Mouse (Mus musculus) G1E (cell line): ENCODE measurements around the gene Birc6. TPM values are rescaled to one million over a fixed set of nuclear protein-coding genes. Genes with fewer than 3 reads are reported as not detected.

Experiments
- ATAC-seq: 2 replicates; pipeline ENCODE4 v1.8.0; 2016; ENCODE audit warnings: mild to moderate bottlenecking; ENCODE audit not compliant: insufficient number of reproducible peaks, poor library complexity, low FRiP score, severe bottlenecking; ENCODE audit errors: extremely low read depth
- DNase-seq: peaks from one replicate; pipeline ENCODE4 v3.0.0; 2012; ENCODE audit warnings: low spot score
- H3K27me3 ChIP-seq: 2 replicates; pipeline ENCODE4 v1.6.1; 2012; ENCODE audit warnings: mild to moderate bottlenecking, low read length, inconsistent platforms; ENCODE audit not compliant: insufficient read depth
- H3K36me3 ChIP-seq: replicated peaks from 2 replicates; pipeline ENCODE3; 2012; ENCODE audit warnings: mild to moderate bottlenecking, inconsistent platforms
- H3K4me1 ChIP-seq: 2 replicates; pipeline ENCODE4 v1.6.1; 2012; ENCODE audit warnings: low read depth, low read length, inconsistent platforms, mixed read lengths; ENCODE audit not compliant: insufficient read depth
- H3K4me3 ChIP-seq: 2 replicates; pipeline ENCODE4 v1.5.1; 2012; ENCODE audit warnings: low read depth, mild to moderate bottlenecking, inconsistent platforms, low read length, moderate library complexity, mixed read lengths
- H3K9me3 ChIP-seq: replicated peaks from 2 replicates; pipeline ENCODE4 v1.6.1; 2012; ENCODE audit warnings: inconsistent platforms
- CTCF ChIP-seq: IDR thresholded peaks from 2 replicates; pipeline ENCODE4 v1.5.1; 2012; ENCODE audit warnings: low read depth, low read length, inconsistent platforms, mixed read lengths
- GATA1 ChIP-seq: IDR thresholded peaks from 2 replicates; pipeline ENCODE4 v1.6.1; 2012; ENCODE audit warnings: borderline replicate concordance, low read length, inconsistent platforms, mixed read lengths
- GATA2 ChIP-seq: IDR thresholded peaks from 2 replicates; pipeline ENCODE4 v1.6.1; 2012; ENCODE audit warnings: low read depth, low read length, inconsistent platforms, borderline replicate concordance
- POLR2AphosphoS5 ChIP-seq: IDR thresholded peaks from 2 replicates; pipeline ENCODE4 v1.6.1; 2012; ENCODE audit warnings: low read depth, low read length, inconsistent platforms; ENCODE audit not compliant: insufficient replicate concordance
- TAL1 ChIP-seq: conservative IDR thresholded peaks from 2 replicates; pipeline ENCODE4 v1.6.1; 2012; ENCODE audit warnings: low read depth, low read length, inconsistent platforms, mixed read lengths
- polyA plus RNA-seq: library from polyadenylated mRNA; stranded (reverse); fragments of >175 nt; gene quantifications from 2 replicates; pipeline ENCODE4 v1.2.3, GENCODE M21; 2012
- total RNA-seq, 2 experiments: library from RNA; stranded (forward) in 1 of 2; stranded (reverse) in 1 of 2; fragments of 200-1000 nt in 1 of 2; fragments of >200 nt in 1 of 2; fragmentation: Nextera tagmentation in 1 of 2; gene quantifications; 2 replicates each; pipeline ENCODE4 v1.2.3; 2014 to 2017

The Birc6 gene
- total RNA-seq (2014; fragmentation: Nextera tagmentation) (266 and 279 TPM in 2 replicates), total RNA-seq (2017) (133 and 151 TPM in 2 replicates), polyA plus RNA-seq (25.0 and 33.4 TPM in 2 replicates)

- TF ChIP-seq GATA1 (no peak), GATA2 (no peak), TAL1 (no peak), POLR2AphosphoS5 (no peak), CTCF (no peak)
- Histone ChIP-seq H3K36me3 (peaks cover 3% of the 10 kb centered on the region), H3K27me3 (no peaks in the 10 kb centered on the region), H3K4me1 (peaks cover 27% of the 10 kb centered on the region), H3K9me3 (no peaks in the 10 kb centered on the region), H3K4me3 (peak within 1 kb of the TSS; percentile 96)
- peak; percentile 89 for ATAC-seq
- DNase-seq, result peak; percentile 93
Measured at GRCm38 (mm10) chr17:74527729-74528607, at the start of gene Birc6. Gene Birc6 (plus strand): TSS chr17:74528295.

GRCm38 (mm10) chr17:74480361-74481069 is 47.6 kb upstream of the Birc6 start:
- Histone ChIP-seq H3K36me3 (no peaks in the 10 kb centered on the region), H3K4me1 (no peaks in the 10 kb centered on the region), H3K27me3 (peaks cover 7% of the 10 kb centered on the region; the same call in 1 of the 2 replicates), H3K4me3 (no peak overlapping the region), H3K9me3 (no peaks in the 10 kb centered on the region)
- no peak for TF ChIP-seq CTCF
- no peak for TF ChIP-seq TAL1
- no peak for TF ChIP-seq GATA1
- TF ChIP-seq POLR2AphosphoS5, result no peak
- no peak for TF ChIP-seq GATA2
- no peak for ATAC-seq
- no peak for DNase-seq

- no peaks in the 10 kb centered on the region for H3K9me3 ChIP-seq
- ATAC-seq, result peak; percentile 100
- H3K4me1 ChIP-seq, result peaks cover 2% of the 10 kb centered on the region; the same call in 1 of the 2 replicates
- H3K36me3 ChIP-seq, result peaks cover 22% of the 10 kb centered on the region
- TF ChIP-seq CTCF (no peak), GATA1 (no peak)
- H3K27me3 ChIP-seq, result 0 out of 2 replicates have a peak, but pooled peaks cover 5% of the 10 kb centered on the region
- peak within 1 kb of the TSS; percentile 89 for H3K4me3 ChIP-seq
- peak; percentile 96 for DNase-seq
Measured at GRCm38 (mm10) chr17:74489024-74489900, 38.8 kb upstream of the Birc6 start, which contains the start of gene Yipf4. Gene Yipf4 (plus strand): TSS chr17:74489493.

- Histone ChIP-seq H3K9me3 (no peaks in the 10 kb centered on the region), H3K27me3 (0 out of 2 replicates have a peak, but pooled peaks cover 4% of the 10 kb centered on the region), H3K4me1 (peaks cover 2% of the 10 kb centered on the region; the same call in 1 of the 2 replicates), H3K4me3 (peak overlapping the region; percentile 89), H3K36me3 (peaks cover 27% of the 10 kb centered on the region)
- DNase-seq (no peak), ATAC-seq (no peak)
- no peak for TF ChIP-seq GATA1
- TF ChIP-seq TAL1, result no peak
- no peak for TF ChIP-seq CTCF
- TF ChIP-seq POLR2AphosphoS5, result no peak
- no peak for TF ChIP-seq GATA2
Measured at GRCm38 (mm10) chr17:74489901-74490220, 38.2 kb upstream of the Birc6 start.

GRCm38 (mm10) chr17:74491565-74491964 is 36.5 kb upstream of the Birc6 start:
- no peak for ATAC-seq
- no peak overlapping the region for H3K4me3 ChIP-seq

More at GRCm38 (mm10) chr17:74491565-74491964, 36.5 kb upstream of the Birc6 start:
- DNase-seq, result no peak
- Histone ChIP-seq H3K4me1 (peaks cover 2% of the 10 kb centered on the region; the same call in 1 of the 2 replicates), H3K36me3 (peaks cover 38% of the 10 kb centered on the region), H3K9me3 (no peaks in the 10 kb centered on the region), H3K27me3 (no peaks in the 10 kb centered on the region)
- TF ChIP-seq GATA2, result no peak
- no peak for TF ChIP-seq CTCF
- TF ChIP-seq TAL1, result no peak
- no peak for TF ChIP-seq POLR2AphosphoS5
- TF ChIP-seq GATA1, result no peak
